Mouse (Mus musculus): ENCODE measurements around the gene Gm21488. TPM values are rescaled to one million over a fixed set of nuclear protein-coding genes. Genes with fewer than 3 reads are reported as not detected.
"Not testable (repeated sequence)": the region's sequence is repeated elsewhere in the genome, so short reads cannot be mapped to it uniquely, and the experiment has no call there.

The Gm21488 gene
- total RNA-seq (2022), result not detected

- not testable (repeated sequence) for DNase-seq (ENCODE audit: low spot score in 2 of 2)
These were observed at the start of gene Gm21488 for GRCm38 (mm10) chrY:27521820-27522219. TSS of gene Gm21488 (minus strand) at chrY:27521920.

Data from gastrocnemius, adult 8-10 months (tissue).